Mouse (Mus musculus) embryonic facial prominence, embryonic 15.5 days (tissue): ENCODE data around the gene Txnrd1. TPM values are rescaled to one million over a fixed set of nuclear protein-coding genes. Genes with fewer than 3 reads are reported as not detected.

Experiments
- ATAC-seq: fragments of 200-750 bp; cut with Nextera tagmentation; 2 replicates; pipeline ENCODE4 v1.8.0; 2017; ENCODE audit warnings: low read depth, moderate TSS enrichment; ENCODE audit not compliant: insufficient number of reproducible peaks, low FRiP score, low TSS enrichment
- H3K27ac ChIP-seq: fragments of 300-500 bp; sonication (generic); replicated peaks from 2 replicates; pipeline ENCODE4 v1.5.1; 2015; ENCODE audit warnings: mild to moderate bottlenecking, inconsistent platforms
- H3K27me3 ChIP-seq: fragments of 300-500 bp; sonication (generic); 2 replicates; pipeline ENCODE4 v1.6.1; 2015; ENCODE audit warnings: inconsistent platforms
- H3K36me3 ChIP-seq: fragments of 300-500 bp; sonication (generic); 2 replicates; pipeline ENCODE4 v1.6.1; 2015; ENCODE audit warnings: mild to moderate bottlenecking, inconsistent platforms
- H3K4me1 ChIP-seq: fragments of 300-500 bp; sonication (generic); 2 replicates; pipeline ENCODE4 v1.6.1; 2015; ENCODE audit warnings: inconsistent platforms
- H3K4me2 ChIP-seq: fragments of 300-500 bp; sonication (generic); replicated peaks from 2 replicates; pipeline ENCODE4 v1.6.1; 2015; ENCODE audit warnings: mild to moderate bottlenecking, inconsistent platforms
- H3K4me3 ChIP-seq: fragments of 300-500 bp; sonication (generic); replicated peaks from 2 replicates; pipeline ENCODE4 v1.5.1; 2015; ENCODE audit warnings: mild to moderate bottlenecking, inconsistent platforms
- H3K9ac ChIP-seq: fragments of 300-500 bp; sonication (generic); 2 replicates; pipeline ENCODE4 v1.6.1; 2015; ENCODE audit warnings: inconsistent platforms
- H3K9me3 ChIP-seq: fragments of 300-500 bp; sonication (generic); replicated peaks from 2 replicates; pipeline ENCODE4 v1.6.1; 2016; ENCODE audit warnings: inconsistent platforms
- WGBS: fragments of 180-500 bp; shearing (Covaris S2); methylation state at CpG from one replicate; pipeline ENCODE4 v1.1.7; 2015; 5-methylcytosine and 5-hydroxymethylcytosine counted together
- polyA plus RNA-seq: library from polyadenylated mRNA; unstranded; fragments of >200 nt; fragmentation: Nextera tagmentation; extraction: Ambion mirVana; gene quantifications from 2 replicates; pipeline ENCODE4 v1.2.1, GENCODE M21; 2015

Txnrd1 gene
- 74.3 and 78.9 TPM in 2 replicates for polyA plus RNA-seq

GRCm38 (mm10) chr10:82833926-82834325 is at the start of gene Txnrd1:
Gene Txnrd1 (plus strand): TSS chr10:82833951.
- 38% methylated on average over 9 of the region's 9 CpGs for WGBS
- H3K27me3 ChIP-seq, result no peaks in the 10 kb centered on the region
- no peak within 1 kb of the TSS for H3K9ac ChIP-seq

GRCm38 (mm10) chr10:82789181-82789580 is 44.6 kb upstream of the Txnrd1 start:
- Histone ChIP-seq H3K36me3 (no peaks in the 10 kb centered on the region), H3K4me2 (no peak overlapping the region), H3K9me3 (no peaks in the 10 kb centered on the region), H3K27me3 (no peaks in the 10 kb centered on the region), H3K4me1 (no peaks in the 10 kb centered on the region), H3K4me3 (no peak overlapping the region), H3K27ac (no peak overlapping the region), H3K9ac (no peak overlapping the region)
- no peak for ATAC-seq

More at GRCm38 (mm10) chr10:82833926-82834325, at the start of gene Txnrd1:
- Histone ChIP-seq H3K4me2 (no peak within 1 kb of the TSS), H3K4me1 (0 out of 2 replicates have a peak, but pooled peaks cover 7% of the 10 kb centered on the region), H3K9me3 (no peaks in the 10 kb centered on the region), H3K27ac (0 out of 2 replicates have a peak within 1 kb of the TSS, but pooled peaks have one; percentile 7), H3K4me3 (no peak within 1 kb of the TSS), H3K36me3 (no peaks in the 10 kb centered on the region)
- no peak for ATAC-seq

- H3K4me1 ChIP-seq, result peaks cover 7% of the 10 kb centered on the region; the same call in 1 of the 2 replicates
- H3K9ac ChIP-seq, result no peak overlapping the region
- no peak overlapping the region for H3K27ac ChIP-seq
- no peak for ATAC-seq
- 83% methylated on average over 5 of the region's 5 CpGs for WGBS
- no peak overlapping the region for H3K4me2 ChIP-seq
- H3K9me3 ChIP-seq, result no peaks in the 10 kb centered on the region
- H3K27me3 ChIP-seq, result no peaks in the 10 kb centered on the region
- no peak overlapping the region for H3K4me3 ChIP-seq
- no peaks in the 10 kb centered on the region for H3K36me3 ChIP-seq
Observed at GRCm38 (mm10) chr10:82790504-82790903, 43.2 kb upstream of the Txnrd1 start.

GRCm38 (mm10) chr10:82791713-82792112 is 42.0 kb upstream of the Txnrd1 start:
- Histone ChIP-seq H3K4me2 (no peak overlapping the region), H3K4me3 (no peak overlapping the region), H3K36me3 (no peaks in the 10 kb centered on the region), H3K27ac (no peak overlapping the region), H3K27me3 (no peaks in the 10 kb centered on the region), H3K9me3 (no peaks in the 10 kb centered on the region), H3K9ac (no peak overlapping the region), H3K4me1 (peaks cover 15% of the 10 kb centered on the region)
- no peak for ATAC-seq
- WGBS, result 92% methylated on average over 3 of the region's 3 CpGs

- H3K4me2 ChIP-seq, result no peak overlapping the region
- no peaks in the 10 kb centered on the region for H3K9me3 ChIP-seq
- peaks cover 16% of the 10 kb centered on the region for H3K4me1 ChIP-seq
- WGBS, result 77% methylated on average over 2 of the region's 2 CpGs
- H3K27me3 ChIP-seq, result no peaks in the 10 kb centered on the region
- no peak overlapping the region for H3K27ac ChIP-seq
- H3K4me3 ChIP-seq, result no peak overlapping the region
- no peaks in the 10 kb centered on the region for H3K36me3 ChIP-seq
- no peak overlapping the region for H3K9ac ChIP-seq
- no peak for ATAC-seq
Observed at GRCm38 (mm10) chr10:82792311-82792710, 41.4 kb upstream of the Txnrd1 start.

- Histone ChIP-seq H3K9me3 (no peaks in the 10 kb centered on the region), H3K9ac (no peak overlapping the region), H3K4me1 (peaks cover 16% of the 10 kb centered on the region), H3K27ac (peak overlapping the region; percentile 85), H3K4me3 (peak overlapping the region; percentile 16), H3K27me3 (no peaks in the 10 kb centered on the region), H3K36me3 (no peaks in the 10 kb centered on the region), H3K4me2 (peak overlapping the region; percentile 45)
- ATAC-seq, result peak; percentile 82
- 19% methylated on average over 15 of the region's 15 CpGs for WGBS
Observed at GRCm38 (mm10) chr10:82795071-82795731, 38.5 kb upstream of the Txnrd1 start.

GRCm38 (mm10) chr10:82795767-82796166 is 38.0 kb upstream of the Txnrd1 start:
- peak overlapping the region; percentile 85 for H3K27ac ChIP-seq
- H3K4me2 ChIP-seq, result peak overlapping the region; percentile 45
- H3K9me3 ChIP-seq, result no peaks in the 10 kb centered on the region
- WGBS, result 27% methylated on average over 8 of the region's 8 CpGs
- no peak overlapping the region for H3K9ac ChIP-seq
- H3K4me1 ChIP-seq, result peaks cover 16% of the 10 kb centered on the region
- peak; percentile 37; the same call in 1 of the 2 replicates for ATAC-seq
- H3K27me3 ChIP-seq, result no peaks in the 10 kb centered on the region
- H3K36me3 ChIP-seq, result no peaks in the 10 kb centered on the region
- peak overlapping the region; percentile 16 for H3K4me3 ChIP-seq

- H3K36me3 ChIP-seq, result no peaks in the 10 kb centered on the region
- H3K9ac ChIP-seq, result no peak overlapping the region
- no peaks in the 10 kb centered on the region for H3K9me3 ChIP-seq
- WGBS, result 18% methylated on average over 12 of the region's 12 CpGs
- no peak for ATAC-seq
- no peak overlapping the region; the same call in 1 of the 2 replicates for H3K4me2 ChIP-seq
- no peak overlapping the region for H3K4me3 ChIP-seq
- H3K4me1 ChIP-seq, result peaks cover 16% of the 10 kb centered on the region
- H3K27ac ChIP-seq, result peak overlapping the region; percentile 85
- H3K27me3 ChIP-seq, result no peaks in the 10 kb centered on the region
Observed at GRCm38 (mm10) chr10:82796471-82797118, 37.2 kb upstream of the Txnrd1 start.

- Histone ChIP-seq H3K27me3 (no peaks in the 10 kb centered on the region), H3K36me3 (no peaks in the 10 kb centered on the region), H3K4me3 (no peak overlapping the region), H3K27ac (peak overlapping the region; percentile 85), H3K4me2 (no peak overlapping the region), H3K9ac (no peak overlapping the region), H3K4me1 (peaks cover 16% of the 10 kb centered on the region), H3K9me3 (no peaks in the 10 kb centered on the region)
- WGBS, result 76% methylated on average over 4 of the region's 4 CpGs
- no peak for ATAC-seq
Observed at GRCm38 (mm10) chr10:82797119-82797491, 36.6 kb upstream of the Txnrd1 start.

GRCm38 (mm10) chr10:82798312-82798933 is 35.3 kb upstream of the Txnrd1 start:
- no peak overlapping the region for H3K27ac ChIP-seq
- ATAC-seq, result no peak

GRCm38 (mm10) chr10:82800094-82800493 is 33.7 kb upstream of the Txnrd1 start:
- no peak overlapping the region for H3K27ac ChIP-seq
- ATAC-seq, result no peak
- 50% methylated on average over 5 of the region's 5 CpGs for WGBS
- no peak overlapping the region for H3K4me2 ChIP-seq
- no peak overlapping the region for H3K9ac ChIP-seq
- H3K9me3 ChIP-seq, result no peaks in the 10 kb centered on the region
- peaks cover 13% of the 10 kb centered on the region for H3K4me1 ChIP-seq
- no peaks in the 10 kb centered on the region for H3K36me3 ChIP-seq
- no peak overlapping the region for H3K4me3 ChIP-seq
- H3K27me3 ChIP-seq, result no peaks in the 10 kb centered on the region

More at GRCm38 (mm10) chr10:82798312-82798933, 35.3 kb upstream of the Txnrd1 start:
- no peak overlapping the region for H3K4me3 ChIP-seq
- peaks cover 16% of the 10 kb centered on the region for H3K4me1 ChIP-seq
- no peak overlapping the region for H3K4me2 ChIP-seq
- H3K9ac ChIP-seq, result no peak overlapping the region
- no peaks in the 10 kb centered on the region for H3K27me3 ChIP-seq
- H3K36me3 ChIP-seq, result no peaks in the 10 kb centered on the region
- 52% methylated on average over 11 of the region's 11 CpGs for WGBS
- no peaks in the 10 kb centered on the region for H3K9me3 ChIP-seq
